ENCODE assay signal across 9 mouse cellular contexts in the genomic region with DNA sequence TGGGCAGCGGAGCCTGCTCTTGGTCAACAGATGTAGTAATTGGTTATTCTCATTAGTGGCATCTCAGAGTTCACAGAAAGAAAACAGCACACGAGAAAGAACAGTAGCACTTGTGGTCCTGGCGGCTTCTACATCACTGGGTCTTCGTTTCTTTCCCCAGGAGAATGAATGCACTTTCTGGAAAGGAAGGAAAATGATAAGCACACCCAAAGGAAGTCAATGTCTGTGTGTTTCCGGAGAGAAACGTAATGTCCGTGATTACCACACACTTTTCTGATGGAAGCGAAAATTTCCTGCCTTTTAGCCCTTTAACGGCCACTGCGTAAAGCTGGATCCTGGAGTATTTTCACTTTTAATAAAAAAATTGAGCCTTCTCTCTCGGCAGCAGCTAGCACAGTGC.
DNase-seq lines count a peak whose midpoint lies in the region; ATAC-seq lines count a peak whose summit lies in the region.
"Had no signal": no experiment of that assay in that cellular context is flagged by ENCODE, and none has a peak within 500 bp of the region (broad histone marks: within the 10 kb centered on the region; RNA-seq: fewer than 3 reads in every experiment).

No protein-coding gene starts in this region.

- WGBS in heart, embryonic 13.5 days: 55% methylated on average over 11 of the region's 11 CpGs

- intact Hi-C loops in heart, postnatal 25 days (cut with DNase I): loop anchor here (5.0 to 10.0 kb wide), 5 partner anchors 45 to 367 kb away; no protein-coding TSS in a partner anchor

- H3K4me1 ChIP-seq in heart, embryonic 13.5 days: peaks cover 8% of the 10 kb centered on the region

- peak; percentile 92 for DNase-seq in heart, adult 11 months
- no peak for DNase-seq in heart, postnatal 25 days (ENCODE audit: low spot score)
- peak; percentile 67 for DNase-seq in 416B (ENCODE audit: low read depth)
- DNase-seq in kidney, postnatal 36 days: peak; percentile 6 to 49
- DNase-seq in urinary bladder, adult 2 months (ENCODE audit: low spot score): no peak
- DNase-seq in gastrocnemius, adult 18-20 months (ENCODE audit: low spot score): no peak
- no peak for DNase-seq in cerebellum, postnatal 4 days (ENCODE audit: low spot score in 2 of 2)
- DNase-seq: cerebellum, adult 9-11 months had no signal

- no peak for ATAC-seq in heart, embryonic 13.5 days (ENCODE audit: extremely low read depth, insufficient number of reproducible peaks, low FRiP score, low TSS enrichment)

- H3K36me3 ChIP-seq in heart, embryonic 13.5 days: no peaks in the 10 kb centered on the region

- no peaks in the 10 kb centered on the region for H3K9me3 ChIP-seq in heart, embryonic 13.5 days

- no peak overlapping the region; the same call in 1 of the 2 replicates for H3K4me3 ChIP-seq in heart, embryonic 13.5 days

- H3K9ac ChIP-seq in heart, embryonic 13.5 days: 0 out of 2 replicates have a peak overlapping the region, but pooled peaks have one; percentile 1

- no peaks in the 10 kb centered on the region for H3K27me3 ChIP-seq in heart, embryonic 13.5 days (replicated peaks)

- H3K27ac ChIP-seq in heart, embryonic 13.5 days (replicated peaks): peak overlapping the region; percentile 82

- peak overlapping the region; percentile 30; the same call in 1 of the 2 replicates for H3K4me2 ChIP-seq in heart, embryonic 13.5 days

Comparison
In these comparisons a context has a peak if more than half of its experiments do, and no peak if none do; other contexts are left out.
1. DNase-seq: peak in heart, adult 11 months (single experiment), 416B (single experiment) and kidney, postnatal 36 days (2 of 2); none in heart, postnatal 25 days (single experiment), urinary bladder, adult 2 months (single experiment), gastrocnemius, adult 18-20 months (single experiment) and cerebellum, postnatal 4 days (0 of 2).